Mouse (Mus musculus) erythroblast, embryonic 14.5 days (primary cell): ENCODE measurements around the gene Mia2. TPM values are rescaled to one million over a fixed set of nuclear protein-coding genes. Genes with fewer than 3 reads are reported as not detected.
A peak's percentile ranks its signal among the peaks of the same experiment; 100 is the strongest.
"Not testable (repeated sequence)": the region's sequence is repeated elsewhere in the genome, so short reads cannot be mapped to it uniquely, and the experiment has no call there.

Source experiments
- H3K27me3 ChIP-seq: 2 replicates; pipeline ENCODE4 v1.6.1; 2012; ENCODE audit warnings: inconsistent platforms; ENCODE audit not compliant: control insufficient read depth
- H3K36me3 ChIP-seq: 2 replicates; pipeline ENCODE4 v1.6.1; 2012; ENCODE audit warnings: mild to moderate bottlenecking, inconsistent platforms; ENCODE audit not compliant: control insufficient read depth
- H3K4me1 ChIP-seq: 2 replicates; pipeline ENCODE4 v1.6.1; 2012; ENCODE audit warnings: inconsistent platforms; ENCODE audit not compliant: control insufficient read depth
- H3K4me3 ChIP-seq: replicated peaks from 2 replicates; pipeline ENCODE3; 2012; ENCODE audit warnings: moderate library complexity, mild to moderate bottlenecking, inconsistent platforms
- H3K9me3 ChIP-seq: 2 replicates; pipeline ENCODE4 v1.6.1; 2012; ENCODE audit warnings: low read length, inconsistent platforms, mixed read lengths; ENCODE audit not compliant: control insufficient read depth
- GATA1 ChIP-seq: IDR thresholded peaks from 2 replicates; pipeline ENCODE4 v1.6.1; 2012; ENCODE audit warnings: low read length, inconsistent platforms, mixed read lengths
- TAL1 ChIP-seq: IDR thresholded peaks from 3 replicates; pipeline ENCODE4 v1.6.1; 2012; ENCODE audit warnings: low read length, inconsistent platforms, mixed read lengths
- polyA plus RNA-seq: library from polyadenylated mRNA; stranded (reverse); fragments of >175 nt; gene quantifications from 2 replicates; pipeline ENCODE4 v1.2.3, GENCODE M21; 2012

Mia2 gene
- 1.2 and 1.5 TPM in 2 replicates for polyA plus RNA-seq

DNA sequence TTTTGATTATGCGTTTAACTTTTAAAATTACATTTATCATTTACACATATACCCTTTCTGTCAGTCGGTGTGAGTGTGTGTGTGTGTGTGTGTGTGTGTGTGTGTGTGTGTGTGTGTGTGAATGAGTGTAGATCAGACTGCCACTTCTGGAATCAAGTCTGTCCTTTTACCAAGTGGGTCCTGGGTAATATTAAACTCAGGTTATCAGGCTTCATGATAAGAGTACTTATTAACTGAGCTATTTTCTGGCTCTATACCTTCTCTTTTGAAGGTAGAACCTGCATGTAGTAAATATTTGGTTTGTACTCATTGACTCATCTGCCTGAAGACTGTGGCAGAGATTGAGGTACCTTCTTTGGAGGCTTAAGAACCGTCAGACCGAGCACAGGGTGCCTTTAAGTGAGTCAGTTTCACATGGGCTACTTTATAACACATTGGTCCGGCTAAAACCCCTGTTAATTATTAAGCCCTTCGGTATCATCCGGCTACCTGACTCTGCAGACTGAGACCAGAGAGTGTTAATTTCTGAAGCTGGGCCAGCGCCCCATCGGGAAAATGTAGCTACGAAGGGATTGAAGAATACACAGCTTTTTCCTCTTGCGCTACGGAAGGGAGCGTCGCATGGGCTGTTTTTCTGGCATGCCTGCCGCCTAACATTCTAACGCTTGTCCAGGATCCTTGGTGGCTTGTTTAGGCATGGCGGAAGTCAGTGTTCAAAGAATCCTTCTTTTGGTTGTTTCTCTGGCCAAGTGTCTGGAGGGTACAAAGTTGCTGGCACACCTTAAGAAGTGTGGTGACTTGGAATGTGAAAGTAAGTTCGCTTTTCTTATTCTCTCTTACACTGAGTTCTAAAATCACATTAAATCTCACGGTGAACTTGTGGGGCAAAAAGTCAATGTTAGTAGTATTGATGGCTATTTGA, at the start of gene Mia2:
Mia2 (plus strand) TSS at position 696 of the 922 bp plus-strand sequence.
- H3K4me1 ChIP-seq: no peaks in the 10 kb centered on the region
- peak within 1 kb of the TSS; percentile 47 for H3K4me3 ChIP-seq
- TF ChIP-seq GATA1 (no peak), TAL1 (no peak)
- no peaks in the 10 kb centered on the region for H3K9me3 ChIP-seq
- H3K27me3 ChIP-seq: no peaks in the 10 kb centered on the region
- H3K36me3 ChIP-seq: no peaks in the 10 kb centered on the region

DNA sequence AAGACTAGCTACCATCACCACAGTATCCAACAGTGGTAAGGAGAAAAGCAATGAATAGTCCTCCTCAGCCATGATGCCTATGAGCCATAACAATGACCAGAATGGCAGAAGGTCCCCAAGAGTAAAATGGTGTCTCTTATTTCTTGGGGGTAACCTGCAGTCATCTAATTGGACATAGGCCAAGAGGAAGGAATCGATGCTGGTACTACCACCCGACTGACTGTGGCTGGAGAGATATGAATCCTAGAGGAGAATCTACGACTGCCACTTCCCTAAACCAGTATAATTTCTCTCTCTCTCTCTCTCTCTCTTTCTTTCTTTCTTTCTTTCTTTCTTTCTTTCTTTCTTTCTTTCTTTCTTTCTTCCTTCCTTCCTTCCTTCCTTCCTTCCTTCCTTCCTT, 43.1 kb upstream of the Mia2 start:
- Histone ChIP-seq H3K9me3 (no peaks in the 10 kb centered on the region), H3K36me3 (peaks cover 85% of the 10 kb centered on the region), H3K4me3 (no peak overlapping the region), H3K4me1 (peaks cover 50% of the 10 kb centered on the region), H3K27me3 (no peaks in the 10 kb centered on the region)
- no peak for TF ChIP-seq TAL1
- no peak for TF ChIP-seq GATA1

DNA sequence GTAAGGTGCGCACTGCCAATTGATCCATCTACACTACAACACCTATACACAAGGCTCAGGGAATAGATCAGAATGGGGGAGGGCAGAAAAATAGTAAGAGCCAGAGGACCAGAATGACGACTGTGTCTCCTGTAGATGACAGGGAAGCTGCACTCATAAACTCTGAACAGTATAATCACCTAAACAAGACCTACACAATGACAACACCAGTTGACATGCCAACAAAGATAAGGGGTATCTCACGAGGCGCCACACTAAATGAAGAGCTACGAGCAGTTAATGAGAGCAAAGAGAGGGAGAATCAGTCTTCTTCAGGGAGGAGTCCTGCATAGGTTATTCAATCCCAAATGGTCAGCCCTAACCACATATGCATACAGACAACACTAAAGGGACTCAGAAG, 42.4 kb upstream of the Mia2 start:
- H3K4me1 ChIP-seq: peaks cover 53% of the 10 kb centered on the region
- H3K4me3 ChIP-seq: no peak overlapping the region

DNA sequence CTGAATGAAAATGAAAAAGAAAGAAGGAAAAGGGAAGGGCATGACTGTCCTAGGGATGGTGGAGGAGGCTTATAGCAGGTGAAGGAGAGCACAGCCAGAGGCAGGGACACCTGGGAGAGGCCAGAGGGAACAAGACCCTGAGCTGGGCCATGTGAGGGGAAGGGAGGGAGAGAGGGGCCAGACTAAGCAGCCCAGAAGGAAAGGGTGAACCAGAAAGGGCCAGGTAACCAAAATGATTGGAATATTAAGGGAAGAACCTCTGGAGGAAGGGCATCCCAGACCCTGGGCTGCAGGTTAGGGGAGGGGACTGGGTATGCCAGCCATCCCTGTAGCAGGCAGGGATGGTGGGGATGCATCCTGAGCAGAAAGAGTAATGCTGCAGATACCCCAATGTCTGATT, 41.6 kb upstream of the Mia2 start:
- Histone ChIP-seq H3K4me3 (no peak overlapping the region), H3K9me3 (no peaks in the 10 kb centered on the region), H3K36me3 (peaks cover 84% of the 10 kb centered on the region), H3K4me1 (peaks cover 59% of the 10 kb centered on the region), H3K27me3 (no peaks in the 10 kb centered on the region)
- TF ChIP-seq GATA1 (no peak), TAL1 (no peak)

More for the DNA sequence above, 42.4 kb upstream of the Mia2 start:
- H3K27me3 ChIP-seq: no peaks in the 10 kb centered on the region
- H3K9me3 ChIP-seq: no peaks in the 10 kb centered on the region
- TF ChIP-seq TAL1: no peak
- no peak for TF ChIP-seq GATA1
- H3K36me3 ChIP-seq: peaks cover 84% of the 10 kb centered on the region

DNA sequence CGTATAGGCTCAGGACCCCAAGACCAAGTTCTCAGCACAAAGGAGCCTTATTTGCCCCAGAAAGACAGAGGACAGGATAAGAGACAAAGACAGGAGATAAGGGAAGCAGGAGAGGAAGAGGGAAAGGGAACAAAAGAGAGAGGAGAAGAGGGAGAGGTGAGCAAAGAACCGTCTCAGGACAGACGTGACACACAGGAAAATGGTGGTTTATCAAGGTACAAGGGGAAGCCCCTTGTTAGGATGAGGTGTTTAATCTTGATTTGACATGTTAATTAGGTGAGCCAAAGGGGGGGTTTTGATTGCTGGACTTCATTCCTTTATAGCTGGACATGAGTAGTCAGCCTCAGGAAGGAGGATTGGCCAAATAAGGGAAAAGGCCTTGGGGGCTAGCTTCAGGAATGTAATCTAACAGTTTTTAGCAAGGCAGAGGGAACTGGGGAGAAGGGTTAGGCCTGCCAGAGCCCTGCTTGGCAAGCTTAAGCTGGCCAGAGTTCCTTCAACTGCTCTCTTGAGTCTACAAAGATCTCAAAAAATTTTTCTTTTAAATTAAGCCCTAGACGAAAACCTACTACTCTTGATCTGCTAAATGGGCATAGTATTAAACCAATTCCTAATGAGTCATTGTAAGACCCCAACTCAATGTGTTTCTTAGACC, 40.3 kb upstream of the Mia2 start:
- TF ChIP-seq GATA1 (no peak), TAL1 (no peak)
- H3K4me3 ChIP-seq: no peak overlapping the region
- peaks cover 69% of the 10 kb centered on the region for H3K4me1 ChIP-seq
- H3K9me3 ChIP-seq: no peaks in the 10 kb centered on the region
- H3K27me3 ChIP-seq: no peaks in the 10 kb centered on the region
- peaks cover 82% of the 10 kb centered on the region for H3K36me3 ChIP-seq

DNA sequence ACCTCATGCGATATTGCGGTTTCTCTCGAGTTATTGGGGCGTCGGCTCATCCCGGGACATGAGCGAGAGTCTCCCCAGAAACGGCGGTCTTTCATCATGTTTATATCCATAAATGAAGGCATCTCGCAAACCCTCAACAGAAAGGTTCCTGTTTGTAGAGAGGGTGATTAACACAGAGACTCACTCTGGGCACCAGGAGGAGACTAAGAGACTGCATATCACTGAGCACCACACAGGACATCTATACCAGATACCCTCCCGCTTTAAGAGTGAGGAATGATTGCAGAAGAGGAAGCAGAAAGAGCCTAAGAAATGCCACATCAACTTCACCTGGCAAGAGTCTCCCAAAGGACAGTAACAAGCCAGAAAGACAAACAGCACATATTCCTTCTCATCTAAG, 39.4 kb upstream of the Mia2 start:
- Histone ChIP-seq H3K4me1 (peaks cover 73% of the 10 kb centered on the region), H3K4me3 (no peak overlapping the region), H3K9me3 (no peaks in the 10 kb centered on the region), H3K27me3 (no peaks in the 10 kb centered on the region), H3K36me3 (peaks cover 74% of the 10 kb centered on the region)
- TF ChIP-seq GATA1: no peak
- TF ChIP-seq TAL1: no peak

DNA sequence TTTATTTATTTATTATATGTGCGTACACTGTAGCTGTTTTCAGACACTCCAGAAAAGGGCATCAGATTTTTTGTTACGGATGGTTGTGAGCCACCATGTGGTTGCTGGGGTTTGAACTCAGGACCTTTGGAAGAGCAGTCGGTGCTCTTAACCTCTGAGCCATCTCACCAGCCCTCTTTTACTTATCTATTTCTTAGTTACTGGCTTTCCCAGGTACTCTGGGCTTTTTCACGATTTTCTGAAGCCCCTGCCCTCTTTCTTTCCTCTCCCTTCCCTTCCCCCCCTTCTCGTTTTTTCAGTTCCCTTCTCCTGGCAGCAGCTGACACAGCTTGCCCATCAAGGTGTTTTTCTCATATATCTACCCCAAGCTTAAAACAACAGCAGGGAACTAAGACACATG, 37.4 kb upstream of the Mia2 start:
- H3K4me1 ChIP-seq: peaks cover 67% of the 10 kb centered on the region

DNA sequence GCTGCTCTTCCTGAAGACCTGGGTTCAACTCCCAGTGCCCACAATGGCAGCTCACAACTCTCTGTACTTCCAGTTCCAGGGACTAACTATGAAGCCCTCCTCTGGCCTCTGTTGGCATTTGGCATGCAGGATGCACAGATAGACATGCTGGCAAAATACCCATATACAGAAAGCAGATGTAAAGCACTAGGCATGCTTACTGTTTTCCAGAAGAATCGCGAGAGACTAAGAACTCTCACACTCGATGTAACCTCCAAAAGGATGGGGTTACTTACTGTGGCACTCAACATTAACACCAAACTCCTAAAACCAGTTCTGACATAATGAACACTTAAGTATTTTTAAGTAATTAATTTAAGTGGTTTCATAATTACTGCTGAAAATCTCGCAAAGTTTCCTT, 35.3 kb upstream of the Mia2 start:
- TF ChIP-seq GATA1 (no peak), TAL1 (no peak)
- peaks cover 47% of the 10 kb centered on the region for H3K4me1 ChIP-seq
- no peaks in the 10 kb centered on the region for H3K9me3 ChIP-seq
- H3K4me3 ChIP-seq: peak overlapping the region; percentile 73
- peaks cover 45% of the 10 kb centered on the region for H3K36me3 ChIP-seq
- H3K27me3 ChIP-seq: no peaks in the 10 kb centered on the region

More for the DNA sequence above, 37.4 kb upstream of the Mia2 start:
- H3K36me3 ChIP-seq: peaks cover 59% of the 10 kb centered on the region
- H3K27me3 ChIP-seq, H3K9me3 ChIP-seq, H3K4me3 ChIP-seq: not testable (repeated sequence)

DNA sequence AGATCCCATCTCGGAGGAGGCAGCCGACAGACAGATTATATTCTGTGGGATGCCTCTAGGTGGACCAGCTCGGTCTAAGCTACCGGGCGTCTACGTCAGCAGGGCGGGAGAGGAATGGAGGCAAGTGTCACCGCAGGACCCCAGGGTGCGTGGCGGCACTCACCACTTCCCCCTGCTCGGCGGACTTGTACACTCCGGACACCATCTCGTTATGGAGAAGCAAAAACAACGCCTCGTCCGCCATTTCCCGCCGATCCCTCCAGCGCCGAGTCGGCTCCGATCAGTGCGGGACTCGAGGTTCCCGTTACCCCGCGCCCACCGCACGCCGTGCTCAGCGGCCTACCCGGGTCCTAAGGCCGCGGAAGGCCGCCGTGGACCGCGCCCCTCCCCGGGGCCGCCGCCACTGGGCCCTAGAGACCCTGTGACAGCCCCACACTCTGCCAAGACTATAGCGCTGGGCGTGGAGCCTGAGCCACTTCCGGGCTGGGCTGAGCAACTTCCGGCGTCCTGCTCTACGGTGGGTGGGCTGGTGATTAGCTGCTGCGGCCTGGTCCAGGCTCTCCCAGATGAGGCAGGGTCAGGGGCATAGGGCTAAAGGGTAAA, 34.5 kb upstream of the Mia2 start, which contains the start of gene Trappc6b:
Trappc6b (minus strand) TSS at position 480 of the 603 bp plus-strand sequence.
- no peaks in the 10 kb centered on the region for H3K27me3 ChIP-seq
- H3K4me3 ChIP-seq: peak within 1 kb of the TSS; percentile 73
- no peaks in the 10 kb centered on the region for H3K9me3 ChIP-seq
- TF ChIP-seq GATA1 (no peak), TAL1 (no peak)
- H3K4me1 ChIP-seq: peaks cover 51% of the 10 kb centered on the region
- peaks cover 37% of the 10 kb centered on the region for H3K36me3 ChIP-seq
